Mouse (Mus musculus) bone marrow, adult 2 months (tissue): ENCODE results near the gene Gck.

Experiments used
- CTCF ChIP-seq: fragments of 200-500 bp; IDR thresholded peaks from 2 replicates; pipeline ENCODE4 v1.5.1; 2011; ENCODE audit warnings: low read length, control low read depth; ENCODE audit not compliant: control insufficient read depth, insufficient read depth
- POLR2A ChIP-seq: fragments of 200-500 bp; IDR thresholded peaks from 2 replicates; pipeline ENCODE4 v1.6.1; 2011; ENCODE audit warnings: low read depth, mild to moderate bottlenecking, control low read depth, low read length, borderline replicate concordance; ENCODE audit not compliant: control insufficient read depth

- TF ChIP-seq CTCF (no peak), POLR2A (no peak)
Measured at GRCm38 (mm10) chr11:5954435-5954834, 4.6 kb upstream of the Gck start.
